Mouse (Mus musculus) ES-E14 (cell line): ENCODE data around the gene Olfr620.

Experiments used
- CHD2 ChIP-seq: IDR thresholded peaks from 2 replicates; pipeline ENCODE4 v1.6.1; 2014; ENCODE audit warnings: mild to moderate bottlenecking, low read depth, low read length, inconsistent platforms
- HCFC1 ChIP-seq: IDR thresholded peaks from 2 replicates; pipeline ENCODE4 v1.6.1; 2012; ENCODE audit warnings: low read length, inconsistent platforms, borderline replicate concordance; ENCODE audit not compliant: insufficient read depth
- MAFK ChIP-seq: IDR thresholded peaks from 2 replicates; pipeline ENCODE4 v1.6.1; 2014; ENCODE audit warnings: mild to moderate bottlenecking, low read depth, low read length, inconsistent platforms; ENCODE audit not compliant: insufficient read depth
- ZNF384 ChIP-seq: IDR thresholded peaks from 2 replicates; pipeline ENCODE4 v1.6.1; 2012; ENCODE audit warnings: low read depth, low read length, inconsistent platforms

DNA sequence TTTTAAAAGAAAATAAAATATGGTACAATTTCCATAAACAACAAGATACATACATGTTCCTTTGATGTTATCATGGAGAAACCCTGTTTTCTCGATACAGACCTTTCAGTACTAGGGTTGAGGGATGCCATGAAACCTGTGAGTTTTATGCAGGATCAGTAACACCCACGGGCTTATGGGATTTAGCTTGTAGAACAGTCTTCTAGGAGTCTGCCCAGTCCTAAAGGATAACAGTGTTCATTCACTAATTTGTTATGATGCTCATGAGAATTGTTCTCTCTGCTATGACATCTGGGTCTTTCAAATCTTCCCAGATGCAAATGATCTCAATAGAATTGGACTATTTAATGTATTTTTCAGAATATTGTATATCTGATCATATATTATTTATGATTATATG lies at the start of gene Olfr620:
- TF ChIP-seq MAFK: no peak
- no peak for TF ChIP-seq ZNF384
- no peak for TF ChIP-seq HCFC1
- no peak for TF ChIP-seq CHD2
